Mouse (Mus musculus): ENCODE measurements around the gene Abraxas2. TPM values are rescaled to one million over a fixed set of nuclear protein-coding genes. Genes with fewer than 3 reads are reported as not detected.

Gene Abraxas2
- polyA plus RNA-seq, 1 experiment from 2014 or later = 36.2 TPM

DNA sequence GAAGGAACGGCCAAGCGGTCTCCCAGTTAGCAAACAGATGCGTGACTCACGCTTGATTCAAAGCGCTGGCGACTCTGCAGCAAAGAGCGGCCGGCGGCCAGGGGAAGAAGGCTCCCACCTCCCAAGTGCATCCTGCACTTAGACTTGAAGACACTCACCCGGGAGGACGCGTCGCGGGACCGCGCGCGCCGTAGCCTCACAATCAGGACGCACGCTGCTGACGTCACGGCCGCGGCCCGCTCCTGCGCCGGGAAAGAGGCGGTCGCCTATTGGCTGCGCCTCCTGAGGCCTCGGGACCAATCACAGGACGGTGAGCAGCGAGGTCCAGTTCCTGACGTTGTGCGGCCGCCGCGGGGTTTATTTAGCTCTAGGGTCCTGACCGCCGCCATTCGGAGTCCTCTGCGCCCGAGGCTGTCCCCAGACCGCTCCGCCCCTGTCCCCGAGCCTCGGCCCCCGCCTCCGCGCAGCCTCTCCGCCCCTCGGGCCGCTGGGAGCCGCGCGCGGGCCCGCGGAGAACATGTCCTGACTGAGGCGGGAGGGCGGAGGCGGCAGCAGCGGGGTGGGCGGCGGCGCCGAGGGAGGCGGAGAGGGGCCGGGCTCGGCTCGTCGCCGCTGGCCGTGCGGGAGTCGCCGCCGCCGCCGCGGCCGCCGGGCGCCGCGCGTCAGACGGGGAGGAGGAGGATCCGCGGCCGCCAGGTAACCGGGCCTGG, 72.0 kb downstream of the Abraxas2 start, which contains the start of gene Zranb1:
Zranb1 (plus strand) TSS at position 293 of the 710 bp plus-strand sequence.
- H3K27me3 ChIP-seq (ENCODE audit: low read depth, poor library complexity, severe bottlenecking) = no peaks in the 10 kb centered on the region
- WGBS = under 1% methylated on average over 84 of the region's 93 CpGs
- DNase-seq (ENCODE audit: low spot score) = peak; percentile 98
- H3K4me3 ChIP-seq = peak within 1 kb of the TSS; percentile 95
- peak within 1 kb of the TSS; percentile 97 for H3K27ac ChIP-seq (replicated peaks)
- H3K36me3 ChIP-seq = no peaks in the 10 kb centered on the region
- H3K9me3 ChIP-seq (replicated peaks) = no peaks in the 10 kb centered on the region
- peaks cover 22% of the 10 kb centered on the region for H3K4me1 ChIP-seq

- H3K9me3 ChIP-seq (replicated peaks) = no peaks in the 10 kb centered on the region
- peak overlapping the region; percentile 97 for H3K27ac ChIP-seq (replicated peaks)
- no peaks in the 10 kb centered on the region for H3K27me3 ChIP-seq (ENCODE audit: low read depth, poor library complexity, severe bottlenecking)
- H3K4me1 ChIP-seq = peaks cover 22% of the 10 kb centered on the region
- under 1% methylated on average over 29 of the region's 55 CpGs for WGBS
- H3K36me3 ChIP-seq = no peaks in the 10 kb centered on the region
- DNase-seq (ENCODE audit: low spot score) = peak; percentile 62
- H3K4me3 ChIP-seq = peak overlapping the region; percentile 95
These were observed 72.7 kb downstream of the Abraxas2 start for GRCm38 (mm10) chr7:132931560-132932351.

DNA sequence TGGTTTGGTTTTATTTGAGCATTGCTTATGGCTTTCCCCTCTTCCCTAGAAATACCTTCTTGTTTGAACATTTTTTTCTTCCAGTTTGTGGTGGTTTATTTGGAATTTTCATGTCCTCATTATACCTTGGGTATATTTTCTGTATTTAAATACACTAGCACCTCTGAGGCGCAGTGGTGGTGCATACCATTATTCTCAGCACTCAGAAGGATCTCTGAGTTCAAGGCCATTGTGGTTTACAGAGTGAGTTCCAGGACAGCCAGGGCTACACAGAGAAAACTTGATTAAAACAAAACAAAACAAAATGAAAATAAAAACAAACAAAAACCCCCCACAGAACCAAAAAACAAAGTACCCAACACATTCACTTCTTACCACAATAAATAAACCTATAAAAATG, 74.3 kb downstream of the Abraxas2 start:
- 87% methylated on average over 1 of the region's 1 CpGs for WGBS

More for the DNA sequence above, 74.3 kb downstream of the Abraxas2 start:
- H3K27me3 ChIP-seq (ENCODE audit: low read depth, poor library complexity, severe bottlenecking) = no peaks in the 10 kb centered on the region
- DNase-seq (ENCODE audit: low spot score) = no peak
- H3K9me3 ChIP-seq (replicated peaks) = no peaks in the 10 kb centered on the region
- no peaks in the 10 kb centered on the region for H3K36me3 ChIP-seq
- no peak overlapping the region for H3K27ac ChIP-seq (replicated peaks)
- no peak overlapping the region for H3K4me3 ChIP-seq
- H3K4me1 ChIP-seq = peaks cover 22% of the 10 kb centered on the region

Other genes starting within 250 kb of the Abraxas2 start
- 20.5 and 20.7 TPM in 2 replicates for gene Lhpp, start 248.6 kb upstream of the Abraxas2 start, polyA plus RNA-seq (2016; fragmentation: Nextera tagmentation; extraction: Ambion mirVana)
- gene Fam53b, start 45.3 kb upstream of the Abraxas2 start, polyA plus RNA-seq (2016; fragmentation: Nextera tagmentation; extraction: Ambion mirVana) = 23.1 and 25.0 TPM in 2 replicates
- 80.7 and 82.0 TPM in 2 replicates for gene Eef1akmt2, start 6.6 kb upstream of the Abraxas2 start, polyA plus RNA-seq (2016; fragmentation: Nextera tagmentation; extraction: Ambion mirVana)
- 8.1 and 9.7 TPM in 2 replicates for gene Zranb1, start 71.9 kb downstream of the Abraxas2 start, polyA plus RNA-seq (2016; fragmentation: Nextera tagmentation; extraction: Ambion mirVana)